Mouse (Mus musculus) 3134 (cell line): Measurements from ENCODE around the gene Lpp.

Source experiments
- DNase-seq: peaks from one replicate; pipeline ENCODE4 v3.0.0-alpha.2; 2011; ENCODE audit warnings: low spot score; ENCODE audit not compliant: insufficient read length; ENCODE audit errors: extremely low read depth

Lpp gene

GRCm38 (mm10) chr16:24902111-24902510 lies 508.8 kb downstream of the Lpp start:
- no peak for DNase-seq

GRCm38 (mm10) chr16:24908926-24909325 lies 515.6 kb downstream of the Lpp start:
- peak; percentile 52 for DNase-seq

GRCm38 (mm10) chr16:24910321-24910720 lies 517.0 kb downstream of the Lpp start:
- peak; percentile 57 for DNase-seq

- peak; percentile 46 for DNase-seq
Observed at GRCm38 (mm10) chr16:24910834-24911233, 517.5 kb downstream of the Lpp start.

GRCm38 (mm10) chr16:24912381-24912780 lies 519.1 kb downstream of the Lpp start:
- no peak for DNase-seq

- DNase-seq = peak; percentile 15
Observed at GRCm38 (mm10) chr16:24913021-24913420, 519.7 kb downstream of the Lpp start.

- DNase-seq = peak; percentile 72
Observed at GRCm38 (mm10) chr16:24913641-24914392, 520.5 kb downstream of the Lpp start.

- peak; percentile 52 for DNase-seq
Observed at GRCm38 (mm10) chr16:24914393-24914751, 521.1 kb downstream of the Lpp start.

- DNase-seq = no peak
Observed at GRCm38 (mm10) chr16:24915470-24915869, 522.2 kb downstream of the Lpp start.

GRCm38 (mm10) chr16:24919349-24920012 lies 526.2 kb downstream of the Lpp start:
- no peak for DNase-seq

GRCm38 (mm10) chr16:24930070-24930469 lies 536.8 kb downstream of the Lpp start:
- DNase-seq = no peak

GRCm38 (mm10) chr16:24930621-24931020 lies 537.3 kb downstream of the Lpp start:
- DNase-seq = no peak

- no peak for DNase-seq
Observed at GRCm38 (mm10) chr16:24932816-24933215, 539.5 kb downstream of the Lpp start.

- peak; percentile 60 for DNase-seq
Observed at GRCm38 (mm10) chr16:24933691-24934090, 540.4 kb downstream of the Lpp start.

GRCm38 (mm10) chr16:24941306-24942160 lies 548.2 kb downstream of the Lpp start:
- DNase-seq = no peak

GRCm38 (mm10) chr16:24943486-24944261 lies 550.4 kb downstream of the Lpp start:
- DNase-seq = no peak

- DNase-seq = no peak
Observed at GRCm38 (mm10) chr16:24946356-24946755, 553.0 kb downstream of the Lpp start.

- no peak for DNase-seq
Observed at GRCm38 (mm10) chr16:24947485-24947884, 554.2 kb downstream of the Lpp start.

- DNase-seq = no peak
Observed at GRCm38 (mm10) chr16:24948091-24948690, 554.9 kb downstream of the Lpp start.

- no peak for DNase-seq
Observed at GRCm38 (mm10) chr16:24949265-24949664, 556.0 kb downstream of the Lpp start.
